Mouse (Mus musculus): Measurements from ENCODE around the gene Tubg1. TPM values are rescaled to one million over a fixed set of nuclear protein-coding genes. Genes with fewer than 3 reads are reported as not detected.

Tubg1 gene
- polyA plus RNA-seq, 1 experiment from 2014 or later = 70.5 TPM

DNA sequence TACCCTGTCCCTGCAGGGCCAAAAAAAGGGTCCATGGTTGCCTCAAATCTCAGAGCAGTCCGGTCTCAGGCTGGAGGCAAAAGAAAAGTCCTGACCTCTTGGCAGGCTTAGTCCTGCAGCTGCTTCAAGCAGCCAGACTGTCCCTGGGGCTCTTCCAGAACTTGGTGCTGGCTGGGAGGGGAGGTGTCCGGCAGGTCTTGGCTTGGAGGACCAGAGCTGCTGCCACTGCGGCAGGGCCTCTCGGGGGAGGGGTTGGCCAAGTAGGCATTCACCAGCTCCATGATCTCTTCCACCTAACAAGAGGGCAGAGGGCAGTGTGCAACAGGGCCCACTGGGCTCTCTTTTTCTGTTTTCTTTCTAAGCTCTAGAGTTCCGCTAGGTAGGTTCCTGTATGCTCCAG, 43.0 kb downstream of the Tubg1 start:
- H3K4me3 ChIP-seq = no peak overlapping the region
- H3K9me3 ChIP-seq = no peaks in the 10 kb centered on the region
- no peak overlapping the region for H3K9ac ChIP-seq
- peaks cover 75% of the 10 kb centered on the region for H3K27me3 ChIP-seq
- no peak overlapping the region for H3K4me2 ChIP-seq (replicated peaks)
- no peak overlapping the region for H3K27ac ChIP-seq
- ATAC-seq (ENCODE audit: low FRiP score, low read depth) = no peak
- peaks cover 30% of the 10 kb centered on the region for H3K36me3 ChIP-seq
- WGBS = 53% methylated on average over 5 of the region's 5 CpGs
- peaks cover 13% of the 10 kb centered on the region for H3K4me1 ChIP-seq

DNA sequence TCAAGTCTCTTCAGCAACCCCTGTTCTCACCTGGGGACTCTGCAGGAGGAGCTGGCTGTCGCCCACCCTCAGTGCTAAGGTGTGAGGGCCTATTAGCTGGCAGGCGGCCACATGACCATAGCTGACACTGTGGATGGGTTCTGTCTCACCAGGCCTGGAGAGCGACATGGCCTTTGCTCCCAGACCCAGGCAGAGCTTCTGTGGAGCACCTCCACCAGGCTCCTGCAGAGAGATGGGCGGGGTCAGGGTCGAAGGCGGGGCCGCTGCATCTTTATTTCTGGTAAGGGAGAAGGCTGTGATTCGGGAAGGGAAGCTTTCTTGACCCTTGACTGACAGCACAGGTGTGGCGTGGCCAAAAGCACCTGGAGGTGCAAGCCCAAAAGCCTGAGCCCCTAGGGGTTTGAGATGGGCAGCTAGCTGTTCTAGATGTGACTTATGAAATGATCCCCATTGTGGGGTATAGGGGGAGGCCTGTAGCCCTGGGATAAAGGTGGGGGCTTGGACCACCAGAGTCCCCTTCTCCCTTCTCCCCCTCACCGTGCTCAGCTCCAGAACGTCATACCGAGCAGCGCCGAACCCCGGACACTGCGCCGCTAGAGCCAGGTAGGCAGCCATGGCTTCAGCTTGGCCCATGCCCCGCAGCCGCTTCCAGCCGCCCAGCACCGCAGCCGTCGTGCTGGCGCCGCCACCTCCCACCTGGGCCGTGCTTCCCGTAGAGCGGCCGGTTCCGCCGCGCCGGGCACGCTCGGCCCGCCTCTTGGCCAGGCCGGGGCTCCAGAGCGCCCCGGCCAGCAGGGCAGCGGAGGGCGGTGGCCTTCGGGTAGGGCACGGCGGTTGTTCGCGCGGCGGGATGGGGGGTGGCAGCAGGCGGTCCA, 44.0 kb downstream of the Tubg1 start:
- Histone ChIP-seq H3K27me3 (peaks cover 85% of the 10 kb centered on the region), H3K4me2 (replicated peaks) (peak overlapping the region; percentile 76), H3K9ac (peak overlapping the region; percentile 65), H3K4me1 (peaks cover 14% of the 10 kb centered on the region), H3K9me3 (no peaks in the 10 kb centered on the region), H3K4me3 (peak overlapping the region; percentile 45), H3K27ac (no peak overlapping the region), H3K36me3 (peaks cover 34% of the 10 kb centered on the region)
- ATAC-seq (ENCODE audit: low FRiP score, low read depth) = no peak
- WGBS = 10% methylated on average over 49 of the region's 49 CpGs

DNA sequence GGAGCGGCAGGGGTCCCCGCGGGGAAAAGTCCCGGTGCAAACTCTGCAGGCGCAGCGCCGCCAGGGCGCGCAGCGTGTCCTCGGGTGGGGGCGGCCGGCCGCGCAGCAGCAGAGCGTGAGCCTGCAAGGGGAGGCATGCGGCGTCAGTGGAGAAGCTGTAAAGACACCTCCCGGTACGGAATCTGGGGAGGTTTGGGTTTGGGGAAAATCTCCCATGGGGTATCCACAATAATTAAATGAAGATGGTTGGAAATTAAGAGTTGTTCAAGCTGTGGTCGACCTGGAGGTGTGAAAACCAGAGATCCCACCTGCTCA, 44.6 kb downstream of the Tubg1 start:
- Histone ChIP-seq H3K4me1 (peaks cover 19% of the 10 kb centered on the region), H3K27me3 (peaks cover 91% of the 10 kb centered on the region), H3K36me3 (peaks cover 34% of the 10 kb centered on the region), H3K9me3 (no peaks in the 10 kb centered on the region), H3K27ac (no peak overlapping the region), H3K4me3 (peak overlapping the region; percentile 45), H3K9ac (peak overlapping the region; percentile 65), H3K4me2 (replicated peaks) (peak overlapping the region; percentile 76)
- 5% methylated on average over 21 of the region's 21 CpGs for WGBS
- no peak for ATAC-seq (ENCODE audit: low FRiP score, low read depth)

DNA sequence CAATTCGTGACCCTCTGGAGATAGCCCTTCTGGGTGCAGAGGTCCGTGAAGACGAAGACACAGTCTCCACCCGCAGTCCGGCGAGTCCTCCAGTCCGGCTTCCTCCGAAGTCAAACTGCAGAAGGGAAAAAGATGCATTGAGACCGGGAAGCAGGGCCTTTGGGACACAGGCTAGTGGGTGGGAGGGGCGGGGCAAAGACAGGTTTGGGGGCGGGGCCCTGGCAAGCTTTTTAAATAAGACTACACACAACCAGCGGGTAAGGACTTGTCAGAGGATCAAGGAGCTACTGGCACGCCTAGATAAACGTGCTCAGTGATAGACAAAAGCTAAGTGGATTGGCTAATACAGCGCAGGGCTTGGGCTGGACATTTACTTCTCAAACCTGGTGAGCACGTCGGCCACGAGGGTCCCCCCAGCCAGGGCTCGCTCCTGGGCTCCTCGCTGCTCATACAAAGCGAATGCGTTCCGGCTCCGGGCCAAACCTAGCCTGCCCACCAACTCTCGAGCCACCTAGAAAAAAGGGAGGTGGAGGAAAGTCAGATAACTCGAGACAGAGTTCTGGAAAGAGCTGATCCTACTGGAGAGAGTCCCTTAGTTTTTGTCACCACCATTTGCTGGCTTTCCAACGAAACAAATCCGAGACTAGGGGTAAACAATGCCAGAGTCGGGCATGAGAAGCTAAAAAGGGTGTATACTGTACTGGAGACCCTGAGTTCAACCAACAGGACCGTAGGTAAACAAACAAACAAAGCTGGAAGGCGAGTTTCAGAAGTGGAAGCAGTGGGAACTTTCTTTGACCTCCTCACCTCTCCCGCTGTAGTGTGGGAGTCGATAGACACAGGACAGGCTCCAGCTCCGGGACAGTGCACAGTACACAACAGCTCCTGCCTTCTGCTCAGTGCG, 45.2 kb downstream of the Tubg1 start:
- peak overlapping the region; percentile 76 for H3K4me2 ChIP-seq (replicated peaks)
- no peak for ATAC-seq (ENCODE audit: low FRiP score, low read depth)
- no peaks in the 10 kb centered on the region for H3K9me3 ChIP-seq
- peaks cover 94% of the 10 kb centered on the region for H3K27me3 ChIP-seq
- H3K36me3 ChIP-seq = peaks cover 34% of the 10 kb centered on the region
- no peak overlapping the region for H3K27ac ChIP-seq
- H3K4me1 ChIP-seq = peaks cover 26% of the 10 kb centered on the region
- peak overlapping the region; percentile 65; the same call in 1 of the 2 replicates for H3K9ac ChIP-seq
- WGBS = 14% methylated on average over 35 of the region's 35 CpGs
- H3K4me3 ChIP-seq = peak overlapping the region; percentile 45

DNA sequence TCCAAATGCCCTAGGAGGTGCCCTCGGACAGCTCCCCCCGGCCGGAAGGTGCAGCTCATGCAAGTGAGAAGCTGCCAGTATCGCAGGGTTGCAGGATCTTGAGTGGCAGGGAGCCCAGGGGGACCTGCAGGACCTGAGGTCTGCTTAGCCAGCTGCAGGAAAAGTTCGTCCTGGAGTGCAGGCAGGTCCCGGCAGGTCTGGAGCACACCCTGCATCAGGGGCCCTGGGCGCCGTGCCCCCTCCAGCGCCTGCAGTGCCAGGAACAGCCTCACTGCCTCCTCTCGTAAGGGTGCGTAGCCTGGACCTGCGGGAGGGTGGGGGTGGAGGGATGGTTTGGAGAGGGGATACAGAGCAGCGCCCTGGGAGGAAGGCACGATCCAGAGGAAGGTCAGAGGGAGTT, 46.6 kb downstream of the Tubg1 start:
- Histone ChIP-seq H3K4me2 (replicated peaks) (no peak overlapping the region), H3K9me3 (no peaks in the 10 kb centered on the region), H3K36me3 (peaks cover 32% of the 10 kb centered on the region), H3K4me3 (no peak overlapping the region), H3K27ac (no peak overlapping the region), H3K4me1 (peaks cover 35% of the 10 kb centered on the region), H3K27me3 (peaks cover 94% of the 10 kb centered on the region), H3K9ac (0 out of 2 replicates have a peak overlapping the region, but pooled peaks have one; percentile 1)
- WGBS = 41% methylated on average over 14 of the region's 14 CpGs
- ATAC-seq (ENCODE audit: low FRiP score, low read depth) = no peak

DNA sequence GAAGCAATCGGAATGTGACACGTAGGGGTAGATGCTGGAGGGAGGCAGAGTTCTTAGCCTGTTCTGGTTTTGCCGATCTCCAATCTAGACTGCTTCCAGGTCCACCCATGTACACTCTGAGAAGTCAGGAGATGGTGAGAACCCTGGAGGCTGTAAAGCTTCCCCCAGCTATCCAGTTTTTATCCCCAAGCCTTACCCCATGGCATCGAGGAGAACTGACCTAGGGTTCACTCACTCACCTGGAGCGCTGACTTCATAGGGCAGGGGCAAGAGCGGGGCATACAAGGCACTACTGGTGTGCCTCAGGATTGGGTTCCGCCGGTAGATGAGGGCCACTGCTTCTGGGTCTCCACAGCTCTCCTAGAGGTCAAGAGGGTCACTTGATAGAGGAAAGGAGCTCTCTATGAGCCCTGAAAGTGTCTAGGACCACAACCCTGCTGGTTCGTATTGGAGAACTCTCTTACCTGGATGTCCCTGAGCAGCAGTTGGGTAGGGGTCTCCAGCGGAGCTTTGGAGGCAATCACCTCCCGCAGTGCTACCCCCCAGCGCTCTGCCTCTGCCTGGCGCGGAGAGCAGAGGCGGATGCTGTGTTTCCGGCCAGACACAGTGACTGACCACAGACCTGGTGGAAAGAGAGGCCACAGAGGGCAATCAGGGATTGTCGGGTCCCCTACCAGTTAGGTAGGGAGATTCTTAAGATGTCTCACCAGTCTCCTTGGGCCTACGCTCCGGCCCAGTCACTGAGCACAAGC, 47.6 kb downstream of the Tubg1 start:
- Histone ChIP-seq H3K27me3 (peaks cover 84% of the 10 kb centered on the region), H3K9me3 (no peaks in the 10 kb centered on the region), H3K4me3 (no peak overlapping the region), H3K4me2 (replicated peaks) (no peak overlapping the region), H3K27ac (no peak overlapping the region), H3K9ac (no peak overlapping the region), H3K4me1 (peaks cover 43% of the 10 kb centered on the region), H3K36me3 (peaks cover 26% of the 10 kb centered on the region)
- 48% methylated on average over 19 of the region's 19 CpGs for WGBS
- ATAC-seq (ENCODE audit: low FRiP score, low read depth) = no peak

DNA sequence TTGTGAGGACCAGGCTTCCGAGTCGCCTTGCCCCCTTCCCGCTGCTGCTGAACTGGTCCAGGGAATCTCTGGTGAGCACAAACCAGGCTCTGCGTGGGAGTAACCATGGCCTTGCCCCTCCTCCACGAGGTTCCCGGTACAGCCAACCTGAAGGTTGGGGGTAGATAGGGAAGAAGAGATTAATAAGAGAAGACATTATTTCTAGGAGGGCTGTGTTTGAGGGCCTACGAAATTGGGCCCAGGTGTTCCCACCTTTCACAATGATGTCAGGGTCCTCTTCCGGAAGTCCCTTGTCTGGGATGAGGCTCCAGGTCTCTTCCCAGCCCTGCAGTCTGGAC, 48.2 kb downstream of the Tubg1 start:
- H3K4me2 ChIP-seq (replicated peaks) = no peak overlapping the region
- H3K4me3 ChIP-seq = no peak overlapping the region
- H3K4me1 ChIP-seq = peaks cover 46% of the 10 kb centered on the region
- H3K9ac ChIP-seq = no peak overlapping the region
- 56% methylated on average over 8 of the region's 8 CpGs for WGBS
- H3K9me3 ChIP-seq = no peaks in the 10 kb centered on the region
- H3K27me3 ChIP-seq = peaks cover 79% of the 10 kb centered on the region
- peaks cover 24% of the 10 kb centered on the region for H3K36me3 ChIP-seq
- H3K27ac ChIP-seq = no peak overlapping the region
- ATAC-seq (ENCODE audit: low FRiP score, low read depth) = no peak

DNA sequence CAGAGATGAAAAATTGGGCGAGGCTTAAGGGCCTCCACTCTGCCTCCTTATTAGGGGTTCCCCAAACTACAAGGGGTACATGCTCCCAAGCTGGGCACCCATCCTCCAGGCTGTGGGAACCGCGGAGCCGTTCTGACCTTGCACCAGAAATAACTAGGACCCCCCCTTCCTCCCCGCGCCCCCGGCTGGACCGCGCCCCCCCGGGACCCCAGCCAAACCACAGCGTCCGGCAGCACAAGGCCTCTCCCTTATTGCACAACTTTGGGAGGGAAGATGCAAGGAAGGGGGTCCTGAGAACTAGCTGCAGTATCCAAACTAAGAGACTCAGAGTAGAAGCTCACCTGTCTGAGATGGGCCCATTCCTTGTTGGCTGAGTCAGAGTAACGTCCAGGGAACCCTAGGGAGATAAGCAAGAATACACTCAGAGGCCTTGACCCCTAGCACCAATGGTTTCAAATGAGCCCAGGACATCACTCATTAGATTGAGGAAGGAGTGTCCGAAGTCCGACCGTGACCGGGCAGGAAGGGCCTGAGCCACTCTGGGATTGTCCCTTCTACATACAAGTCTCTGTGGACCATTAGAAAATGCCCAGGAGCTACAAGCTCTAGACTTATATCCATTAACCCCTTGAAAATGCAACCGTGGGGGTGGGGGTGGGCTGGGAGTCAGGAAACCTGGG, 48.7 kb downstream of the Tubg1 start:
- Histone ChIP-seq H3K4me3 (no peak overlapping the region), H3K4me2 (replicated peaks) (no peak overlapping the region; the same call in 1 of the 2 replicates), H3K27ac (no peak overlapping the region), H3K36me3 (peaks cover 23% of the 10 kb centered on the region), H3K4me1 (peaks cover 52% of the 10 kb centered on the region), H3K9me3 (no peaks in the 10 kb centered on the region), H3K9ac (no peak overlapping the region), H3K27me3 (peaks cover 79% of the 10 kb centered on the region)
- ATAC-seq (ENCODE audit: low FRiP score, low read depth) = no peak
- WGBS = 66% methylated on average over 18 of the region's 18 CpGs

DNA sequence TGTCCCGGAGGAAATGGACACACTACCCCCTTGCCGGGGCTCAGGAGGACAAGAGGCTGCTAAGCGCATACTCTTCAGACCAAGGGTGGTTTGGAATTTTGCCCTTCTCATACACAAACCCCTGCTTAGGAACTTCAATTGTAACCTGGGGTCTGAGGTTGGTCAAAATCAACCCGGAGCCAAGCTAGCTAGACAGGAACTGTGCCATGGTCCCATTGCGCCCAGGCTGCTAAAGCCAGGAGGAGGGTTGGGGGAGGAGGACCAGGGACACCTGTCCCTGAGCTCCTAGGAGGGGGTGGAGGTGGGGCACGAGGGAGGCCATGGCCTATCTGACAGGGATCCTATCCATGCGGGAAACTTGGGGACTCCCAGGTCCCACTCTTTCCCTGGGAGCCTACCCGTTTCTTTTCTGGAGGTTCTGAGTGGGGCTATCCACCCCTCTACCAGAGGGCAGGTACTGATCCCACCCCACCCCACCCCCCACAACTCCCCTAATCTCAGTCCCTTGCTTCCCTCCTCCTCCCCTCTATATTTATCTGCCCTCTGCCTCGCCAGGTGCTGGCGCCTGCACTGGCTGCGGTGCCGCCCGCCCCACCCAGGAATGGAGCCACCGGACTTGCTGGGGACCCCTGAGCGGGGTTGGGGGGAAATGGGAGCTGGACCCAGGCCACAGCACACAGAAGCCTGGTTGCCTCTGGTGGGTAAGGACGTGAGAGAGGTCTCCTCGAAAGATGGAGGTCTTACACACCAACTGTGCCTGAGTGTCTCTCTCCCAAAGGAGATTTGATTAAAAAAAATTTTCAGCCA, 49.8 kb downstream of the Tubg1 start:
- H3K9me3 ChIP-seq = no peaks in the 10 kb centered on the region

DNA sequence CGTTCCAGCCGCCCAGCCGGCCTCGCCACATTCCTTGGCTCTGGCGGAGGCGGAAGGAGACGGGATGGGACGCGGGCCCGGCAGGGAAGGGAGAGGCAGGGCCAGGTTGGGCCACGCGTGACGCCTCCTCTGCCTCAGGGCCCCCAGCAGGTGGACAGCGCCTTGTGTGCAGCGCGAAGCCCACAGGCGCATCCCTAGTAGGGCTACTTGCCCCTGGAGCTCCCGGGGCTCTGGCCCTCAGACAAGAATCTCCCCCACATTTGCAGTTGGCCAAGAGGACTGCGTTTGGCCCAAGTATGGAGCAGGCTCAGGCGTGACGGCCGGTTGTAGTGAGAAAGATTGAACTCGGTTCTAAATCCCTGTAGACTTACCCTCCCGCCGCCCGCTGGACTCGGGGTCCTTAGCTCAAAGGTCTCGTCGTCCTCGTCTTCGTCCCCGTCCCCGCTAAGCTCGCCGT, 50.6 kb downstream of the Tubg1 start, which contains the start of gene Cntnap1:
Cntnap1 (plus strand) TSS at position 170 of the 457 bp plus-strand sequence.
- peak within 1 kb of the TSS; percentile 74 for H3K4me3 ChIP-seq
- ATAC-seq (ENCODE audit: low FRiP score, low read depth) = no peak
- peaks cover 58% of the 10 kb centered on the region for H3K4me1 ChIP-seq
- H3K36me3 ChIP-seq = peaks cover 21% of the 10 kb centered on the region
- H3K4me2 ChIP-seq (replicated peaks) = peak within 1 kb of the TSS; percentile 89
- H3K9ac ChIP-seq = peak within 1 kb of the TSS; percentile 78
- no peaks in the 10 kb centered on the region for H3K9me3 ChIP-seq
- 0% methylated on average over 35 of the region's 35 CpGs for WGBS
- peaks cover 79% of the 10 kb centered on the region for H3K27me3 ChIP-seq
- H3K27ac ChIP-seq = peak within 1 kb of the TSS; percentile 52

More for the DNA sequence above, 49.8 kb downstream of the Tubg1 start:
- no peak for ATAC-seq (ENCODE audit: low FRiP score, low read depth)
- Histone ChIP-seq H3K27me3 (peaks cover 79% of the 10 kb centered on the region), H3K9ac (peak overlapping the region; percentile 78), H3K4me3 (peak overlapping the region; percentile 74), H3K36me3 (peaks cover 21% of the 10 kb centered on the region), H3K27ac (no peak overlapping the region), H3K4me2 (replicated peaks) (peak overlapping the region; percentile 89), H3K4me1 (peaks cover 52% of the 10 kb centered on the region)
- WGBS = 13% methylated on average over 17 of the region's 17 CpGs
